Mouse (Mus musculus) CH12.LX (cell line): ENCODE results near the gene Apbb1ip.

ENCODE experiments used
- CTCF ChIP-seq, 2 experiments: IDR thresholded peaks in 1 of 2; conservative IDR thresholded peaks in 1 of 2; 2 replicates each; pipeline ENCODE4 v1.5.1; 2011 to 2012; ENCODE audit warnings: low read depth in 2 of 2, low read length in 2 of 2, improper control_type of control experiment in 1 of 2, inconsistent platforms in 1 of 2, mild to moderate bottlenecking in 1 of 2, moderate library complexity in 1 of 2
- MAFK ChIP-seq: IDR thresholded peaks from 2 replicates; pipeline ENCODE4 v1.6.1; 2011; ENCODE audit warnings: low read length, improper control_type of control experiment; ENCODE audit not compliant: insufficient replicate concordance

DNA sequence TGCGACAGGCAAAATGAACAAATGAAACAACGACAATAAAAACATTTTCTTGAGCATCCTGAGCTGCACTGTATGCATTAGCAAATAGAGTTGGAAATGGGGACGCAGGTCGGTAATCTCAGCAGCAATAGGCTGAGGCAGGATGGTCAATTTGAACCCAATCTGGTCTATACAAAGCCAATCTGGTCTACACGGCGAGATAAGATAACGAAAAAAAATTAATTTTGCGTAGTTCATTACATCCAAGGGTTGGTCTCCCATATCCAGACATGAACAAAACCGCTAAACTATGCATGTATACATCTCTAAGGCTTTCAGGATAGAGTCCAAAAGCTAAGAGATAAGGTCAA is 121.0 kb downstream of the Apbb1ip start:
- TF ChIP-seq MAFK (no peak), CTCF (conservative IDR thresholded peaks at IDR 0.05 in 1 of 2, IDR thresholded peaks at IDR 0.05 in 1 of 2; ENCODE audit: low read depth in 2 of 2, low read length in 2 of 2) (no peak)
